Mouse (Mus musculus) cerebellum, adult 9-10 months (tissue): ENCODE results near the gene Synj1.
A peak's percentile ranks its signal among the peaks of the same experiment; 100 is the strongest.

Source experiments
- DNase-seq: peaks from one replicate; pipeline ENCODE4 v3.0.0; 2022

The Synj1 gene

GRCm38 (mm10) chr16:90934687-90935328 is 76.3 kb downstream of the Synj1 start, which contains the start of gene Cfap298:
TSS of gene Cfap298 (minus strand) at chr16:90935114.
- peak; percentile 91 for DNase-seq

- DNase-seq, result no peak
Observed at GRCm38 (mm10) chr16:90934193-90934686, 76.9 kb downstream of the Synj1 start.

- no peak for DNase-seq
Observed at GRCm38 (mm10) chr16:90933534-90934176, 77.5 kb downstream of the Synj1 start.

- DNase-seq, result no peak
Observed at GRCm38 (mm10) chr16:90927446-90927845, 83.7 kb downstream of the Synj1 start.

GRCm38 (mm10) chr16:90925461-90925860 is 85.6 kb downstream of the Synj1 start:
- DNase-seq, result peak; percentile 59

- no peak for DNase-seq
Observed at GRCm38 (mm10) chr16:90924606-90925370, 86.3 kb downstream of the Synj1 start.

- DNase-seq, result peak; percentile 82
Observed at GRCm38 (mm10) chr16:90921471-90922159, 89.5 kb downstream of the Synj1 start.

GRCm38 (mm10) chr16:90917156-90917555 is 94.0 kb downstream of the Synj1 start:
- DNase-seq, result no peak

- no peak for DNase-seq
Observed at GRCm38 (mm10) chr16:90916040-90916481, 95.0 kb downstream of the Synj1 start.

- DNase-seq, result no peak
Observed at GRCm38 (mm10) chr16:90911766-90912165, 99.3 kb downstream of the Synj1 start.

- DNase-seq, result no peak
Observed at GRCm38 (mm10) chr16:90910855-90911533, 100.1 kb downstream of the Synj1 start.

- DNase-seq, result no peak
Observed at GRCm38 (mm10) chr16:90907250-90907649, 103.9 kb downstream of the Synj1 start.

- no peak for DNase-seq
Observed at GRCm38 (mm10) chr16:90903300-90903699, 107.8 kb downstream of the Synj1 start.

GRCm38 (mm10) chr16:90901364-90901763 is 109.7 kb downstream of the Synj1 start:
- DNase-seq, result no peak

GRCm38 (mm10) chr16:90899498-90899897 is 111.6 kb downstream of the Synj1 start:
- no peak for DNase-seq

- no peak for DNase-seq
Observed at GRCm38 (mm10) chr16:90897651-90898050, 113.5 kb downstream of the Synj1 start.

- no peak for DNase-seq
Observed at GRCm38 (mm10) chr16:90893792-90894191, 117.3 kb downstream of the Synj1 start.

- no peak for DNase-seq
Observed at GRCm38 (mm10) chr16:90893019-90893418, 118.1 kb downstream of the Synj1 start.

GRCm38 (mm10) chr16:90892081-90892480 is 119.0 kb downstream of the Synj1 start:
- DNase-seq, result no peak

GRCm38 (mm10) chr16:90891601-90892000 is 119.5 kb downstream of the Synj1 start:
- no peak for DNase-seq

- no peak for DNase-seq
Observed at GRCm38 (mm10) chr16:90890683-90891082, 120.4 kb downstream of the Synj1 start.
